Mouse (Mus musculus): ENCODE data around the gene Fgf11.

The Fgf11 gene

DNA sequence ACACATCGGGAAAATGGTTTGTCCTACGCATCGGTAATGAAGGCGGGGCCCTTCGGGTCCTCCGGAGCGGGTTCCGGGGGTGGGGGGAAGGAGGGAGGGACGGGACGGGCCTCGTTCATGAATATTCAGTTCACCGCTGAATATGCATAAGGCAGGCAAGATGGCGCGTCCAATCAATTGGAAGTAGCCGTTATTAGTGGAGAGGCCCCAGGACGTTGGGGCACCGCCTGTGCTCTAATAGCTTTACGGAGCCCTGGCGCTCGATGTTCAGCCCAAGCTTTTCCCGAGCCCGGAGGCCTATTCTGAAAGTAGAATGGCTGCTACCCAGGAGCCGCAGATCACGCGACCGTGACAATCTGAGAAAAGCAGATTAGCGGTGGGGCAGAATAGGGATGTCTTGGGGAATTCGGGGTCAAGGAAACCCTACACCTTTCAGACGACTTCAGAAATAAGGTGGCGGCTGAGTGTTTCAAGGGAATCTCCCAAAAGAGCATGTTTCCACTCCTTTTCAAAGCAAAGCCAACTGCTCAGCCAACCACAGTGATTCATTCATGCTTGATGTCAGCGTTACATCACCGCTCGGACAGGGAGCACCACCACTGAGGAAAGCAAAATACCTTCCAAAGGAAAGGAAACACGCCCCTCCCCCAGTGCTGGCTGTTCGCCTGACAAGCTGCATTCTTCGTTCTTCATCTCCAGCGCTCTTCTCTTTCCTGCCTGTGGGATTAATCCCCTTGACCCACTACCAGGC is 42.5 kb downstream of the Fgf11 start:
- in situ Hi-C loops (cut with MboI; ENCODE audit: unreplicated experiment in 2 of 2) = loop anchor here (5.0 to 10.0 kb wide), 4 partner anchors 43 to 124 kb away; partner anchors contain the start of genes Fgf11 (in 2 of the 2), Eif4a1 (in 1 of the 2), Fxr2 (in 1 of the 2) and Tmem95 (in 1 of the 2)

GRCm38 (mm10) chr11:69758478-69758970 is 43.1 kb downstream of the Fgf11 start, which contains the start of gene Polr2a:
Gene Polr2a (minus strand): TSS chr11:69758637.
- in situ Hi-C loops (cut with MboI; ENCODE audit: unreplicated experiment in 2 of 2) = loop anchor here (5.0 to 10.0 kb wide), 4 partner anchors 44 to 124 kb away; partner anchors contain the start of genes Fgf11 (in 2 of the 2), Eif4a1 (in 1 of the 2), Fxr2 (in 1 of the 2) and Tmem95 (in 1 of the 2)

DNA sequence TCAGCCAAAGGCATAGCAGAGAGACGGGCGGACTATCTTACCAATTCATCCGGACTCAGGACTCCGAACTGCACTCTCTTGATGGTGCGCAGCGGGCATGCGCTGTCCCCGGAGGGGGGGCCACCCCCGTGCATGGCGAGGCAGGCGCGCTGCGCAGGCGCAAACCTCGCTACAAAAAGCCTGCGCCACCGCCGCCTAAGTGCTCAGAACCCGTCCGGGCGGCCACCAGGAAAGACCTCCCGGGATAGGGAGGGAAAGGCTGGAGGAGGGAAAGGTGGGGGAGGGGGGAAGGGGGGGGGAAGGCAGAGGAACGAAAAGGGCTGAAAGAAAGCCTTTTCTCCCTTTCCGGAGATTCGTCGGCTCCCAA is 43.6 kb downstream of the Fgf11 start:
- in situ Hi-C loops (cut with MboI; ENCODE audit: unreplicated experiment in 2 of 2) = loop anchor here (5.0 to 10.0 kb wide), 4 partner anchors 44 to 123 kb away; partner anchors contain the start of genes Fgf11 (in 2 of the 2), Eif4a1 (in 1 of the 2), Fxr2 (in 1 of the 2) and Tmem95 (in 1 of the 2)

DNA sequence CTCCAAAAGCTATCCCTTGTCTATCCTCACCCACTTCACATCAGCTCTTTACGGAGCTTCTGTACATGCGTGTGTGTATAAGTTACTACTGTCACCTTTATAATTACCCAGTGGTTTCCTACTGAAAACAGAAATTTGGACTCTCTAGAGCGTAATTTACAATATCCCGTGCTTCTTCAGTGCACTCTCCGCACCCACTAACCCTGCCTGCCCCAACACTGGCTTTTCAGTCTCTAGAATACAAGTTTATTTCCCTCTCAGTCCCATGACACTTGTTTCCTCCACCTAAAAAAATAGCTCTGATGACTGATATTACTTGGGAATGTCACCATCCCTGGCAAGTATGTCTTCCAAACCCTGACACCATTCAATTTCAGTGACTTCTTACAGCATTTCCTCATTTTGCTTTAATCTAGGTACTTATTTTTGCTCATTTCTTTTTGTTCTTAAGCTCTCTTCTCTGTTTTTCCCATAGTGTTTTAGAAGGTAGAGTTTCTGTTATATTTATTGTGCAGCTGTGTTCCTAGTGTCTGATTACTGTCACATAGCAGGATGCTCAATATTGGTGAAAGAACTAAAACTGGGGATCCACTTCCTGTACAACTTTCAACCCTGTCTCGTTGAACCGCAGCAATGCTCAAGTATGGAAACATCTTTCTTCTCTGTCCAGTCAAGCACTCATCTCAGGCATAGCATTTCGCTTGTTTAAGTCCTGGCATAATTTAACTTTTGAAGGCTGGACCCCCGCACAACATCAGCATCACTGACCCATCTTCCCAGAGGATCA is 44.2 kb downstream of the Fgf11 start:
- in situ Hi-C loops (cut with MboI; ENCODE audit: unreplicated experiment in 2 of 2) = loop anchor here (5.0 to 10.0 kb wide), 4 partner anchors 45 to 123 kb away; partner anchors contain the start of genes Fgf11 (in 2 of the 2), Eif4a1 (in 1 of the 2), Fxr2 (in 1 of the 2) and Tmem95 (in 1 of the 2)

- in situ Hi-C loops (cut with MboI; ENCODE audit: unreplicated experiment in 2 of 2) = loop anchor here (5.0 to 10.0 kb wide), 4 partner anchors 48 to 123 kb away; partner anchors contain the start of genes Fgf11 (in 2 of the 2), Eif4a1 (in 1 of the 2), Fxr2 (in 1 of the 2) and Tmem95 (in 1 of the 2)
Measured at GRCm38 (mm10) chr11:69754701-69755100, 47.0 kb downstream of the Fgf11 start.

DNA sequence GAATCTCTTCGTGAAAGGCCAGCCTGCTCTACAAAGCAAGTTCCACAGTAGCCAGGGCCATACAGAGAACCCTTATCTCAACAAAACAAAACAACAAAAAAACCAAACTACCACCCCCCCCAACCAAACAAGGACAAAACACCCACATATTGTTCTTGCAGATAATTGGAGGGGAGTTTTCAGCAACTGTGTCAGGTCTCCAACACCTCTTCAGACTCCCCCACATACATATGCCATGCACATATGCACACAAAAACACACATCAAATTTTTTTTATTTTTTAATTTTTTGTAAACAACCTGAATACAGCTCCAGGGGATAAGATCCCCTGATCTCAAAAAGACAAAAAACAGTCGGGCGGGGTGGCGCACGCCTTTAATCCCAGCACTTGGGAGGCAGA is 47.4 kb downstream of the Fgf11 start:
- in situ Hi-C loops (cut with MboI; ENCODE audit: unreplicated experiment in 2 of 2) = loop anchor here in 1 of 2 experiments (10.0 kb wide), 1 partner anchor 119 kb away; the partner anchor contains the start of gene Fxr2

DNA sequence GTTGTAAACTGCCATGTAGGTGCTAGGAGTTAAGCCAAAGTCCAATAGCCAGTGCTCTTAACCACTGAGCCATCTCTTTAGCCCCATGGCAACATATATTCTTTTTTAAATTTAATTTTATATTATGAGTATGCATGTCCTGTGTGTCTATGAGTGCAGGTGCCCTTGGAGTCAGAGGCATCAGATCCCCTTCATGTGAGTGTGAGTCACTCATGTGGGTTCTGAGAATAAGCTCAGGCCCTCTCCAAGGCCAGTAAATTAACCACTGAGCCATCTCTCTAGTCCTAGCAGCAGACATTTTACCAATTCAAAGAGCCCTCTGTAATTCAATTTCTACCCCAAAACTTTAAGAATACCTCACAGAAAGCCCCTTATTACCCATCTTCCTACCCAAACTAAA is 49.0 kb downstream of the Fgf11 start:
- in situ Hi-C loops (cut with MboI; ENCODE audit: unreplicated experiment in 2 of 2) = loop anchor here in 1 of 2 experiments (10.0 kb wide), 1 partner anchor 118 kb away; the partner anchor contains the start of gene Fxr2

DNA sequence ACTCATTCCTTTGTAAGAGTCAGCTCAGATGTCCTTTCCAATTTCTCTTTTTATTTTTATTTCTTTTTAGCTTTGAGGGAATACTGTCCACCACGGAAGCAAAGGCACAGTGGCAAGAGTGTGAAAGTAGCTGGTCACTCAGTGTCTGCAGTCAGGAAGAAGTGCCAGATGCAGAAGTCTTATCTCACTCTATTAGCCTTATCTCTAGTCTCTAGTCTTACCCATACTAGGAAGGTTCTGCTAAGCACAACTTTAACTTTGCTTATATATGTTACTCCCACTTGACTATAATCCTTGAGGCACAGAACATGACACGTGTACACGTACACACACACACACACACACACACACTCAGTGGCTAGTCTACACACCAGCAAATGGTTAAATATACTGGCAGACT is 50.0 kb downstream of the Fgf11 start:
- in situ Hi-C loops (cut with MboI; ENCODE audit: unreplicated experiment in 2 of 2) = loop anchor here in 1 of 2 experiments (10.0 kb wide), 1 partner anchor 117 kb away; the partner anchor contains the start of gene Fxr2
